Mouse (Mus musculus) left cerebral cortex, postnatal 10 days (tissue): ENCODE data around the gene Rab37. TPM values are rescaled to one million over a fixed set of nuclear protein-coding genes. Genes with fewer than 3 reads are reported as not detected.

ENCODE experiments used
- DNase-seq, 2 experiments: peaks; one replicate each; pipeline ENCODE4 v3.0.0; 2021 to 2022; ENCODE audit warnings: low spot score in 2 of 2, mixed read lengths in 1 of 2; ENCODE audit errors: extremely low spot score in 1 of 2
- intact Hi-C: fragments of 180-260 bp; cut with DNase I; formaldehyde crosslinking; loops from one replicate; pipeline ENCODE4 v1.15.1; 2025
- total RNA-seq, 2 experiments: library from RNA; stranded (reverse); gene quantifications; 2 replicates each; pipeline ENCODE4 v1.2.3; 2021

Gene Rab37
- total RNA-seq, 2 experiments from 2014 or later, result 0.39 to 0.51 TPM

GRCm38 (mm10) chr11:115110271-115110670 is 19.0 kb downstream of the Rab37 start:
- intact Hi-C loops, result no loop called here

GRCm38 (mm10) chr11:115112196-115112595 is 21.0 kb downstream of the Rab37 start:
- no peak for DNase-seq
- intact Hi-C loops, result no loop called here

More at GRCm38 (mm10) chr11:115110271-115110670, 19.0 kb downstream of the Rab37 start:
- no peak for DNase-seq

DNA sequence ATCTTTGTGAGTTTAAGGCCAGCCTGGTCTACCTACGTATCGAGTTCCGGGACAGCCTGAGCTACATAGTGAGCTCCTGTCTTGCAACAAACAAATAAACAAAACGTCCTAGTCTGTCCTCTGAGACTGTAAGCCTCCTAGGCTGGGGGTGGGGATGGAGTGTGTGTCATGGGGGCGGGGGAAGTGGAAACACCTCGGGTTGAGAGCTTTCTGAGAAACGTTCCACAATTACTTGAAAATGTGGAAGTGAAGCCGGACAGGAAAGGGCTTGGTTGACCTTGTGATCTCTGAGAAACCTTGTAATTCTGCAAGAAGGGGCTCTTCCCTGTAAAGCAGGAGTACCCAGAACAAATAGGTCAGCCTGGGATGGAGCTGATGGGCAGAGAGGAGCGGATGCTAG is 28.2 kb downstream of the Rab37 start:
- intact Hi-C loops, result no loop called here
- DNase-seq, result no peak

- no peak for DNase-seq
- intact Hi-C loops, result no loop called here
These were observed 37.3 kb downstream of the Rab37 start for GRCm38 (mm10) chr11:115128483-115128882.

GRCm38 (mm10) chr11:115129508-115130126 is 38.4 kb downstream of the Rab37 start:
- intact Hi-C loops, result no loop called here
- DNase-seq, result no peak

GRCm38 (mm10) chr11:115131768-115132381 is 40.6 kb downstream of the Rab37 start:
- intact Hi-C loops, result no loop called here
- no peak for DNase-seq

GRCm38 (mm10) chr11:115133800-115134199 is 42.6 kb downstream of the Rab37 start, which contains the start of gene Cd300lf:
Gene Cd300lf (minus strand): TSS chr11:115133992.
- intact Hi-C loops, result loop anchor here (1.0 kb wide), 1 partner anchor 11 kb away; no protein-coding TSS in a partner anchor

DNA sequence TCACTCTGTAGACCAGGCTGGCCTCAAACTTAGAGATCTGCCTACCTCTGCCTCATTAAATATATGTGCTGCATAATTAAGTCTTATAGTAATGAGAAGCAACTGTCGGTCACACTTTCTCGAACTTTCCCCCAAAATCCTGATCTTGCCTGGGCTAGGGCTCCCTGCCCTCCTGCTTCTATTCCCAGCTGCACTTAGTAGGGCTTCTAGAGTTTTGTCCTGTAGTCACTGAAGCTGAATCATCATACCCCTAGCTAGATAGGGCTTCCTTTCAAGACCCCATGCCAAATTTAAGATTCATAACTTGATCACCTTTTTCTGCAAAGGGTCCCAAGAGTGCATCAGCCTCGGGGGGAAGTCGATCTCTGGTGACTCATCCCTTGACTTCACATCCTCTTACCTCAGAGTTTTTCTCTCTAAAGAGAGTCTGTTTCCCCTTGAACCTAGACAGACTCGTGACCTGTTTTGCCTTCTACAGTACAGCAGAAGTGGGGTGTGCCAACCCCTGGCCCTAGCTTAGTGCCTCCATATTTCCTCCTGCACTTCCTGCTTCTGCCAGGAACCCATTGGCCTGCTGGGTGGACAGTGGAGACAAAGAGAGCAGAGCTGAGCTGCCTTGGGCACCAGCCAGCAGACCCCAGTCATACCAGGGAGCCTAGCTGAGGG is 47.5 kb downstream of the Rab37 start:
- intact Hi-C loops, result no loop called here
- no peak for DNase-seq

More at GRCm38 (mm10) chr11:115133800-115134199, 42.6 kb downstream of the Rab37 start, which contains the start of gene Cd300lf:
- no peak for DNase-seq

DNA sequence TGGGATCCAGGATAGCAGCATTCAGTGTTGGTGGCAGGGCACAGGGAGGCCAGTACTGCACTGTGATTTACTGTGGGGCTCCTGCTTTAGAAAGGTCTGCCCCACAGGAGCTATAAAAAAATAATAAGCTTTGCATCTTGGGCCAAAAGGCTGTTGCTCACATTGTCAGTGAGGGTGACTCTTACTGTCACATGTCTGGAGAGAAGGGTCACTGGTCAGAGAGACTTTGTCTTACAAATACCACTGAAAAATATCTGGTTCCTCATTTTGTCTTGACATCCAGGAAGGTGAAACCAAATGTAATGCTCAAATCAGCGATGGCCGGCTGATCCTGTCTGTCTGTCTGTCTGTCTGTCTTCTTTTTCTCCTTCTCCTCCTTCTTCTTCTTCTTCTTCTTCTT is 50.7 kb downstream of the Rab37 start:
- DNase-seq, result no peak
- intact Hi-C loops, result no loop called here

DNA sequence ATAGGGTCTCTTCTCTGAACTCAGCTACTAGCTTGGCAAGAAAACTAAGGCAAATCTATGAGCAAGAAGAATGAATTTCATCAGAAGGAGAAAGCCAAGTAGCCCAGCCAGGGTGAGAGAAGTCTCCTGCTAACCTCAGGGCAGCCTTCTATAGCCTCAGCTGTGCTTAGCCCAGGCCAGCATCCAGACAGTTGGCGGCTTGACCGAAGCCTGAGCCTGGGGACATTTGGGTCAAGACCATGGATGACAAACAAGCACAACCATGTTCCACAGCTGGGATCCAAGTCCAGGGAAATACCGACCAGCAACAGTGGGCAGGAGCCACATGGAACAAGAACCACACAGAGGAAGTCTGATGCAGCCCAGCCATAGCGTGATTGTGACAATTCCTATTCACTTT is 56.6 kb downstream of the Rab37 start:
- no peak for DNase-seq
- intact Hi-C loops, result no loop called here

GRCm38 (mm10) chr11:115150741-115151254 is 59.6 kb downstream of the Rab37 start:
- no peak for DNase-seq
- intact Hi-C loops, result no loop called here

DNA sequence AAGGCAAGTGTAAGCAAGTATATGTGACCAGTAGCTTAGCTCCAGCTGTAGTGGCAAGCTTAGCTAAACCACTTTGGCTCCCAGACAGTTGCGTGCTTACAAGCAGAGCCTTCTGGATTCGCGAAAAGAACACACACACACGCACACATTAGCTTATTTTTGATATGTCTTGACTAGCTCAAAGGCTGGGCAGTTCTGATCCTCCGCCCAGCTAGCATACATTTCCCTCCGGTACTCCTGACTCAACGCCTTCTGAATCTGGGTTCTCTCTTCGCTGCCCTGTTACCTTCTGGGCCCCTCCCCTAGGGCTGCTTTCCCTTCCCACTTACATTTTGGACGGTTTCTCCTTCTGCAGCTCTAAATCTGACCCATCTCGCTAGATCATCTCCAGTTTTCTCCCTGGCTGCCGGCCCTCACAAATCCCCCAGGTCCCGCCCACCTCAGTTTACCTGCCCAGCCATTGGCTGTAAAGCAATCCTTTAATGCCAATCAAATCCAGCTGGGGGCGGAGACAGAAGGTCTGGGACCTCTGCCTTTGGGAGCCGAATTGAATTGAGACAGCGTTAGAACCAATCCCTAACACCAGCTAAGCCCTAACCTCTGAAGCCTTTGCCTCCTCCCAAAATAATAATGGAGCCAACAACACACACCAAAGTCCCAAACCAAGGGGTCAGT is 60.7 kb downstream of the Rab37 start:
- DNase-seq, result peak in 1 of 2 experiments; percentile 70

GRCm38 (mm10) chr11:115153088-115153487 is 61.9 kb downstream of the Rab37 start:
- intact Hi-C loops, result loop anchor here (2.0 kb wide), 1 partner anchor 70 kb away; no protein-coding TSS in a partner anchor
- DNase-seq, result no peak

More for the DNA sequence above, 60.7 kb downstream of the Rab37 start:
- intact Hi-C loops, result loop anchor here (2.0 kb wide), 1 partner anchor 69 kb away; no protein-coding TSS in a partner anchor

GRCm38 (mm10) chr11:115153699-115154292 is 62.6 kb downstream of the Rab37 start:
- DNase-seq, result peak in 1 of 2 experiments; percentile 81
- intact Hi-C loops, result loop anchor here (2.0 kb wide), 1 partner anchor 71 kb away; no protein-coding TSS in a partner anchor

GRCm38 (mm10) chr11:115155053-115155634 is 63.9 kb downstream of the Rab37 start:
- DNase-seq, result no peak
- intact Hi-C loops, result no loop called here

- no peak for DNase-seq
- intact Hi-C loops, result no loop called here
These were observed 66.9 kb downstream of the Rab37 start for GRCm38 (mm10) chr11:115157933-115158719.

DNA sequence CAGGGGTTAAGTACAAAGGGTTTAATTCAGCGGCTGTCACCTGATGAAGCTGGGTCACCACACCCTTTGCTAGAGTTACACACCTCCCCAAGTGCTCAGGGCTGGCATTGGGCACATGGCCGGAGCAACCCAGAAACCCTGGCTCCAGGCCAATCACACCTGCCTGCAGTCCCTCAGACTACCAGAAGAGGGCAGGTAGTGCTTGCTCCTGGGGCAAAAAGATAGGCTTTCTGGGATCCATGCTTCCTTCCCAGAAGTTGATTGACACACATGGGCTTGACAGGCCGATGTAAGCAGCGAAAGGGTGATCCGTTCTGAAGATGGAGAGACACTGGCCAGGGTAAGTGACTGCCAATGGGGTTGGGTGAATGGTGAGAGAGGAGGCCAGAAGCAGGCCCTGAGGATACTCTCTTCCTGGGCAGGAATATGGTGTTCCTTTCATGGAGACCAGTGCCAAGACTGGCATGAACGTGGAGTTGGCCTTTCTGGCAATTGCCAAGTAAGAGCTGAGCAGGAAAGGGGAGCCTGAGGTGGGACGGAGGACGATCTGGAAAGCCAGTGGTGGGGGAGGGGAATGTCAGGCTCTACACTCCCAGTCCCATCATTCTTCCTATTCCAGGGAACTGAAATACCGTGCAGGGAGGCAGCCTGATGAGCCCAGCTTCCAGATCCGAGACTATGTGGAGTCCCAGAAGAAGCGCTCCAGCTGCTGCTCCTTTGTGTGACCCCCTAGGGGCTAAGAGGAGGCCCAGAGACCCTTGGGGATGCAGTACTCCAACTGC is 69.0 kb downstream of the Rab37 start:
- DNase-seq, result peak in 1 of 2 experiments; percentile 70

More for the DNA sequence above, 69.0 kb downstream of the Rab37 start:
- intact Hi-C loops, result loop anchor here (2.0 kb wide), 1 partner anchor 23 kb away; no protein-coding TSS in a partner anchor
